Mouse (Mus musculus) forebrain, embryonic 13.5 days (tissue): ENCODE measurements around the gene Rhoh. TPM values are rescaled to one million over a fixed set of nuclear protein-coding genes. Genes with fewer than 3 reads are reported as not detected.

ENCODE experiments used
- ATAC-seq: fragments of 200-750 bp; cut with Nextera tagmentation; 2 replicates; pipeline ENCODE4 v1.8.0; 2017
- H3K27ac ChIP-seq: fragments of 300-500 bp; sonication (generic); 2 replicates; pipeline ENCODE4 v1.5.1; 2015; ENCODE audit warnings: inconsistent platforms, mild to moderate bottlenecking, moderate library complexity
- H3K27me3 ChIP-seq: fragments of 300-500 bp; sonication (generic); 2 replicates; pipeline ENCODE4 v1.6.1; 2015; ENCODE audit warnings: mild to moderate bottlenecking, inconsistent platforms
- H3K36me3 ChIP-seq: fragments of 300-500 bp; sonication (generic); 2 replicates; pipeline ENCODE4 v1.6.1; 2015; ENCODE audit warnings: mild to moderate bottlenecking, inconsistent platforms; ENCODE audit not compliant: poor library complexity, severe bottlenecking
- H3K4me1 ChIP-seq: fragments of 300-500 bp; sonication (generic); 2 replicates; pipeline ENCODE4 v1.6.1; 2015; ENCODE audit warnings: inconsistent platforms
- H3K4me2 ChIP-seq: fragments of 300-500 bp; sonication (generic); 2 replicates; pipeline ENCODE4 v1.6.1; 2015; ENCODE audit warnings: inconsistent platforms, mild to moderate bottlenecking, moderate library complexity
- H3K4me3 ChIP-seq: fragments of 300-500 bp; sonication (generic); 2 replicates; pipeline ENCODE4 v1.5.1; 2015; ENCODE audit warnings: mild to moderate bottlenecking, inconsistent platforms
- H3K9ac ChIP-seq: fragments of 300-500 bp; sonication (generic); 2 replicates; pipeline ENCODE4 v1.6.1; 2015; ENCODE audit warnings: mild to moderate bottlenecking, inconsistent platforms
- H3K9me3 ChIP-seq: fragments of 300-500 bp; sonication (generic); replicated peaks from 2 replicates; pipeline ENCODE4 v1.6.1; 2016; ENCODE audit warnings: inconsistent platforms
- WGBS: fragments of 180-500 bp; shearing (Covaris S2); methylation state at CpG from one replicate; pipeline ENCODE4 v1.1.7; 2015; 5-methylcytosine and 5-hydroxymethylcytosine counted together
- polyA plus RNA-seq: library from polyadenylated mRNA; unstranded; fragments of >200 nt; fragmentation: Nextera tagmentation; extraction: Ambion mirVana; gene quantifications from 2 replicates; pipeline ENCODE4 v1.2.1, GENCODE M21; 2015

Gene Rhoh
- polyA plus RNA-seq, 1 experiment from 2014 or later: 0.32 TPM

DNA sequence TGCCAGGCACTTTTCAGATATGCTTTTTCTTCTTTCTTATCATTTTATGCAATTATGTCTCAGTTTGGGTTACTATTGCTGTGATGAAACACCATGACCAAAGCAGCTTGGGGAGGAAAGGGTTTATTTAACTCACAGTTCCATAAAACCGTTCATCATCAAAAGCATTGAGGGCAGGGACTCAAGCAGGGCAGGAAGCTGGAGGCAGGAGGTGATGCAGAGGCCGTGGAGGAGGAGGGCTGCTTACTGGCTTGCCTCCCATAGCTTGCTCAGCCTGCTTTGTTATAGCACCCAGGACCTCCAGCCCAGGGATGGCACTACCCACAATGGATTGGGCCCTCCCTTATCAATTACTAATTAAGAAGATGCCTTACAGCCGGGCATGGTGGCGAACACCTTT, 80.1 kb downstream of the Rhoh start:
- no peaks in the 10 kb centered on the region for H3K4me1 ChIP-seq
- H3K9ac ChIP-seq: no peak overlapping the region
- H3K9me3 ChIP-seq: no peaks in the 10 kb centered on the region
- 74% methylated on average over 4 of the region's 4 CpGs for WGBS
- no peak overlapping the region for H3K27ac ChIP-seq
- no peak overlapping the region for H3K4me3 ChIP-seq
- no peaks in the 10 kb centered on the region for H3K36me3 ChIP-seq
- H3K4me2 ChIP-seq: no peak overlapping the region
- H3K27me3 ChIP-seq: no peaks in the 10 kb centered on the region
- ATAC-seq: no peak

Other genes starting within 250 kb of the Rhoh start
- 79.3 and 81.8 TPM in 2 replicates for gene Pds5a, start 162.9 kb upstream of the Rhoh start, polyA plus RNA-seq
- gene N4bp2, start 97.7 kb upstream of the Rhoh start, polyA plus RNA-seq: 24.7 and 29.5 TPM in 2 replicates
- gene Chrna9, start 73.7 kb downstream of the Rhoh start, polyA plus RNA-seq: not detected in 2 replicates
- not detected in 2 replicates for gene 9130230L23Rik, start 143.1 kb downstream of the Rhoh start, polyA plus RNA-seq